Mouse (Mus musculus) left cerebral cortex, postnatal 25 days (tissue): Measurements from ENCODE around the gene Pfkfb4. TPM values are rescaled to one million over a fixed set of nuclear protein-coding genes. Genes with fewer than 3 reads are reported as not detected.

Experiments used
- DNase-seq, 2 experiments: peaks; one replicate each; pipeline ENCODE4 v3.0.0; 2022; ENCODE audit warnings: low spot score in 2 of 2, mixed read lengths in 1 of 2
- intact Hi-C: fragments of 180-260 bp; cut with DNase I; formaldehyde crosslinking; loops from one replicate; pipeline ENCODE4 v1.15.1; 2025
- total RNA-seq, 2 experiments: library from RNA; stranded (reverse); gene quantifications; 2 replicates each; pipeline ENCODE4 v1.2.3; 2021

Gene Pfkfb4
- total RNA-seq, 2 experiments from 2014 or later, result 12.5 to 15.5 TPM

DNA sequence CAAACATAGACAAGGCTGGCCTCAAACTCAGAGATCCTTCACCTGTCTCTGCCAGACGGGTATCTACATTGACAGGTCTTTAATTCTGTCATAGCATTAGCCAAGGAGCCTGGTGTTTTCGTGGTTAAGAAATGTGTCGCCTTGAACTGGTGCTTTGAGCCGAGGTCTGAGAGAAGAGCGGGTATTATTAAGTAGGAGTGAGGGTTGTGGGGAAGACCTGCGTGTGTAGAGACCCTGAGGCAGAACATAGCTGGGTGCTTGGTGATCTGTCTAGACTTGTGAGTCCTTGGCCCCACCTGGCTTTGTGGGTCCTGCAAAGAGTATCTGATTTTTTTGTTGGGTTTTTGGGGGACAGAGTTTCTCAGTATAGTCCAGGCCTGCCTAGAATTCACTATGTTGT, 62.3 kb downstream of the Pfkfb4 start:
- intact Hi-C loops, result no loop called here
- DNase-seq, result no peak

DNA sequence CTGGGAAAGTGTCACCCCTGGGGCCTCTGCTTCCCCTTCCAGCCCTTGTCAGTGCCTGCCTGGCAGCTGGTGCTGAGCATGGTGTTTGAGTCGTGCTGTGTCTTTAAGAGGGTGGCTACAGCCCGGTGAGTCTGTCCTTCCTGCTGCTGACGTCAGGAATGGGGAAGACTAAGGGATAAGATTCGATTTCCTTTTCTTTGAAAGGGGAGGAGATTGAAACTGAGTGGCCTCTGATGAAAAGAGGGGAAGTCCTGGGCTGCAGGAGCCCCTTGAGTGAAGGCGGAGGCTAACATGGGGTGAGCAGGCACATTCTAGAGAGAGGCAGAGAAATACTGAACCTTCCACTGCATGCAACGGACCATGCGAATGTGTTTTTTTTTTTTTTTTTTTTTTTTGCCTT, 63.1 kb downstream of the Pfkfb4 start:
- intact Hi-C loops, result no loop called here
- peak; percentile 79 to 93 for DNase-seq

DNA sequence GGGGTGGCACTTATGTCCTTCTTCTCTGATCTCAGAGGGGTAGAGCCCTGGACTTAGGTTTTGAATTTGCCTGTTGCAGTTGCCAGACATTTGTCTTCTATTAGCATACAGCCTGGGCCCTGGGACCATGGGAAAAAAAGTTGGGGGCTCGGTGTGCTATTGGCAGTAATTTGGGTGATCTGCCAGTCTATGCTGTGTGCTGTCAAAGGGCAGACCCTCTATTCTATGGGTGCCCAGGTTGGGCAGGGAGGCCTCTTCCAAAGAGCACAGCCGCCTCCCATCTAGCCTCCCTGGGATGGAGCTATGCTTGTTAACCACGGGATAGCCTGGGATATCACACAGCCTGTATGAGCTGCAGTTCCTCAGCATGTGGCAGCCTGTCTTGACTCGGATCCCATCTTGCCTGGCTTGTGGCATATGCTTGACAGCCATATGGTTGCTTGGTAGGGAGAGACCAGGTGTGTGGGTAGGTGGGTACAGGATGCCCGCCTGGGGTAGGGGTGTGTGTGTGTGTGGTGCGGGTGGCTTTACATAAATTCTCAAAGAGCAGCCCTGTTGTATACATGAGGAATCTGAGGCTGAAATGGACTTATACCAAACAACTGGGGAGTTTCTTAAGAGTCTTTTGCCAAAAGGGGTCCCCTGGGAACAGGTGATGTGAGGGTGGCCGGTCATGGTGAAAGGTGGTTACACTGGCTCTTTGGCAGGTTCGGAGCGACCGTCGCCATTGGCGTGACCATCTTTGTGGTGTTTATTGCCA, 63.9 kb downstream of the Pfkfb4 start:
- DNase-seq, result peak in 1 of 2 experiments; percentile 43
- intact Hi-C loops, result no loop called here

DNA sequence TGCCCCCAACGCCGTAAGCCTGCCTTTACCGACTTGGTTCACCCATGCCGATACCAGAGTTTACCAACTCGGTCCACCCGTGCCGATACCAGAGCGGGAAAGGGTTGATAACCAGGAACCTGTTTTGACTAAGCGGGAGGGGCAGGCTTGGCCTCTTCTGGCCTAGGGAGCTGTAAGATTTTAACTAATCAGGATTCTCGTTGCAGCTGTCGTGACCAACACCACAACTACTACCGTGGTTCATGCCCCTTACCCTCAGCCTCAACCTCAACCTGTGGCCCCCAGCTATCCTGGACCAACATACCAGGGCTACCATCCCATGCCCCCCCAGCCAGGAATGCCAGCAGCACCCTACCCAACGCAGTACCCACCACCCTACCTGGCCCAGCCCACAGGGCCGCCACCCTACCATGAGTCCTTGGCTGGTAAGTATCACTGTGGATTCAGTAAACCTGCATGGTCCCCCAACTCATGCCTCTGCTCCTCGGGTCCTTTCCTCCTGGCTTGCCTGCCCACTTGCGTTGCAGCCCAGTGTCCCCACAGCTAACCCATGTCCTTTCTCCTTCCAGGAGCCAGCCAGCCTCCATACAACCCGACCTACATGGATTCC, 64.6 kb downstream of the Pfkfb4 start:
- intact Hi-C loops, result no loop called here
- DNase-seq, result no peak

DNA sequence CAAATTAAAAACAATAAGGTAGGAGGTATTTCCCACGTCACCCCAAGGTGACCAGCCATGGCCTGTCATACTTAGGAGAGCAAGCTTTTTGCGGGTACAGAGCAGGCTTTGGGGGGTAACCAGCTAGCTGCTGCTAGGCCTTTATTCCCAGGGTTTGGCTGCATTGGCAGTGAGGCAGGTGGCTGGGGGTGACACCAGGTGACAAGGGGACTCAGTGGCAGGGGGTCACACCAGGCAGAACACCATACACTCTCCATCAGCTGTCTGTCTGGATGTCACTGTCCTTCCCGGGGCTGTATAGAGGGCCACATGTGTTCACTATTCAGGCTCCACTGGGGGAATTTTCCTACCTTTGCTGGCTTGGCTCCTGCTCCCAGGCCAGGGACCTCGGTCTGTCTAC, 65.3 kb downstream of the Pfkfb4 start:
- intact Hi-C loops, result no loop called here
- no peak for DNase-seq

DNA sequence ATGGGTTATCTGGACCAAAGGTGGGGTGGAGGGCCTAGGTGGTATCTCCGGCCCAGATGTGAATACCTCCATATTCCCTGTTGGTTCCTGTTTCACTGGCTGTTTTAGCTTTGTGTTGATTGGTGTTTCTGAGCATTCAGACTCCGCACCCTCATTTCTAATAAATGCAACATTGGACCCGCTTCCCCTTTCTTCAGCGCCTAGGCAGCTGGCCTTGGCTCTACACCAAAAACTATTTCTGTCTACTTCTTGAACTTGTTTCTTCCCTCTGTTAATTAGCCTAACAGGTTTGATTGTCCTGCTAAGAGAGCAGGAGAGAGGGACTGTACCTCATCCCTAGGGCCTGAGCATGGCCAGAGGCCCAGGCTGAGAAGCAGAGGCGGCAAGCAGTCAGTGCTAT, 66.0 kb downstream of the Pfkfb4 start:
- DNase-seq, result no peak
- intact Hi-C loops, result no loop called here

DNA sequence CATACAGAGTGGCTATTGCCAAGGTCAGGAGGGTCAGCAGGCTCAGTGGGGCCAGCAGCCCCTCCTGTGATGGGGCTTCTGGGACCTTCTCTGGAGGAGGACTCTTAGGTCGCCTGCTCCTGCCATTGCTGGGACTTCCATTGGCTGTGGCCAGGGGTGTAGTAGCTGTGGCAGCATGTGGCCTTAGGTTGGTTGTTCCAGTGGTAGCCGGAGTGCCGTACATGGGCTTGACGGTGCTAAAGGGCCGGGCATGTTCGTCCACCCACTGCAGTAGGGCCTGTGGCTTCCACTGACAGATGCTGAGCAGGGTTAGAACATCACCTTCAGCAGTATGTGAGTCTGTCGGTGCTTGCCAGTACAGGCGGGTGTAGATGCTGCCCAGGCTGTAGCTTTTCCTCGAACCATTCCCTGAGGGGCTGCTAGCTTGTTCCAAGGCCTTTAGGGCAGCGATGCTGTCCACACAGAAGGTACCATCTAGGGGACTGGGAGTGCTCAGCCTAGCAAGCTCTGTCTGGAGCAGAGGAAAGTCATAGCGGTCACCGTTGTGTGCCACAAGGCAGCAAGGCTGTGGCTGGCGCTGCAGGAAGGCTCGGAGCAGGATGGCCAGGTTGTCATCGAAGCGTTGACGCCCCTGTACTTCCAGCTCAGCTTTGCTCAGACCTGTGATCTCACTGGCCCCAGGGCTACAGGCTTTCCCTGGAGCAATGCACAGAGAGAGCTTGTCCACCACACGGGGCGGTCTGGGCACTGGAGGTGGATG, 66.6 kb downstream of the Pfkfb4 start:
- intact Hi-C loops, result no loop called here
- DNase-seq, result no peak

DNA sequence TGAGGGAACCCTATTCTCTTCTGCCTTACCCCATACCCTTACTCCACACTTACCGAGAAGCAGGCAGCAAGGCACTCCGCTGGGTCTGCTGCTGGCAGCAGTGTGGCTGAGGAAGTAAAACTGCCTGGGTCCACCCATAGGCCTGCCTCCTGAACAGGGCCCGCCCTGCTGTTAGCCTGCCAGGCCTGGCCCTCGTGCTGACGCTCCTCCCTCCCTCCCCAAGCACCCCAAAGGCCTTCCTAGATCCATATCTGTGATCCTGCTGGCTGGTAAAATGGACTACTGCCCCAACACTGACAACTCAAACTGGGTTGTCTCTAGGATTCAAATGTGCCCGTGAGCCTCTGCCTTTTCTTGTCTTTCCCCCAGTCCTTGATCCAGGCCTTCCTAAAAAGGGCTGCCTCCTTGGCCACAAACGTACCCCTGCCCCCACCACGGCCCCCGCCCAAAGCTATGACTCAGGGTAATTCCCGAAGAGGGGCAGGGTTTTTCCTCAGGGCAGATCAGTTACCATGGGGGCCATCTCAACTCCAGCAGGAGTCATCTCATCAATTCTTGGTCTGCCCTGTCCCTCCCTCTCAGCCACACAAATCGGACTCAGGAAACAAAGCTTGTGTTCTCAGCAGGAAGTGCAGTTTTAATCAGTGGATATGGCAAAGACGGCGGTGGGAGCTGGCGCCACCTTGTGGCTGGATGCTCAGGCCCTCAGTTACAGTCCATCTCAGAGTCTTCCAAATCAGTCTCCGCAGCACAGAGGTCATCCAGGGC, 67.7 kb downstream of the Pfkfb4 start, which contains the start of gene Trex1:
Trex1 (minus strand) TSS at position 599 of the 768 bp plus-strand sequence.
- intact Hi-C loops, result loop anchor here (1.0 kb wide), 1 partner anchor 59 kb away; no protein-coding TSS in a partner anchor
- DNase-seq, result peak; percentile 91 to 93

DNA sequence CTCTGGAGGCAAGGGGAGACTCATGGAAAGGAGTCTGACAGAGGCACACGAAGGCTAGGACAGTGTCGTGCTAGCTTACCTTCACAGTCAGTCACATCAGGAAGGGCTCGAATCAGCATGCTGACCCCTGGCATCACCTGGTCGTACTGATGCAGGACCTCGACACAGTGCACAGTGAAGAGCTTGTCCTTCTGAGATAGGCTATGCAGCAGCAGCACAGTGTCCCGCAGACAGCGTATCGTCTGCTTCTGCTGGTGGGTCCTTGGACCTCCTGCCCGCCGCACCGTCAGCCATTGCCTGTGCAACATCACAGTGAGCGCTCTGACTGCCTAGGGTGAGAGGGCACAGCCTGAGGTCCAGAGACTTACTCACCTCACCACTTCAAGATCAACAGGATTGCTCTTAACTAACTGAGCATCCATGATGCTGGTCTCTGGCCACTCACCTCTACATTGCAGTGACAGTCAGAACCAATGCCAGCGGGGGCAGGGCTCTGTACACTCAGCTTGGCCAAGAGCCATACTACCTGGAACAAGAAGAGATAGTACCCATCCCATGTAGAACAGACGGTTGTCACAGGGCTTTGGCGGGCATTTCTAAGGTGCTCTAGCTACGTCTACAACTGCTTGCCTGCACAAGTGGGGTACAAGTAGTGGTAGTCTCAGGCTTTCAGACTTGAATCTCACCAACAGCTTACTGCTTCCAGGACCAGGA, 68.8 kb downstream of the Pfkfb4 start:
- intact Hi-C loops, result no loop called here
- no peak for DNase-seq

DNA sequence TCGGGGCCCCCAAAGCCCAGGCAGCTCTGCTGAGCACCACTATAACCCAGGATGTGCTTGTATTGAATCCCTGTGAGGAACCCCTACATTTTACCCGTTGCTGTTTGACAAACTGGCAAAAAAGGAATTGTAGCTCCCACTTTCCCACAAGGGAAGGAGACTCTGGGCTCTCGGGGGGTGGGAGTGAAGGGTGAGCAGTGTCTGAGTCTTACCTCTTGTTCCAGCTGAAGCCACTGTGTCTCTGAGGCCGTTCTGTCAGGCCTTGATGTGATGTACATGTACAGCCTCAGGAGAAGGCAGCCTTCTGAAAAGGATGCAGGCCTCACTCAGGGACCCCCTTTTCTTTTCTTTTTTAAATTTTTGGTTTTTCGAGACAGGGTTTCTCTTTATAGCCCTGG, 69.3 kb downstream of the Pfkfb4 start:
- intact Hi-C loops, result no loop called here
- DNase-seq, result no peak

DNA sequence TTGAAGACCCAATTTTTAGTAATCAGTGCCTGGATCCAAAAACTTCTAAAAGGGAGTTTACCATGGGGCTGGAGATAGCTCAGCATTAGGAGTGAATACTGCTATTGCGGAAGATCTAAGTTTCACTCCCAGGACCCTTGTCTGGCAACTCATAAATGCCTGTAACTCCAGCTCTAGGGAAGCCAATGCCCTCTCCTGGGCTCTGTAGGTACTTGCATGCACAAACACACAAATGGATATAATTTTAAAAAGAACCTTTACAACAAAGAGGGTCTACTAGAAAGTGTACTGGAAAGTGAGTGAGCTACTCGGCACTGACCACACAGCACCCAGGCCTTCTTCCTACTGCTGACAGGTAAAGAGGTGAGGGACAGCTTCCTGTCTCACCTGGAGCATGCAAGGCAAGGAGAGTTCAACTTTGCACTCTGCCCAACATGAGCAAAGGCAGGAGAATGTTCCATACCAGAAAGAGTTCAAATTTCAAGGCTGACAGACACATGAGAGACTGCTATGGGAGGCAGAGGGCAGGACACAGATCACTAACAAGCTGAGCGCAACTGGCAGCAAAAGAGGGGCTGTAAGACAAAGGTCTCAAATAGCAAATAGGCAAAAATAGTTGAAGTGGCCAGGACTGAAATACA, 76.6 kb downstream of the Pfkfb4 start:
- intact Hi-C loops, result no loop called here
- DNase-seq, result no peak

DNA sequence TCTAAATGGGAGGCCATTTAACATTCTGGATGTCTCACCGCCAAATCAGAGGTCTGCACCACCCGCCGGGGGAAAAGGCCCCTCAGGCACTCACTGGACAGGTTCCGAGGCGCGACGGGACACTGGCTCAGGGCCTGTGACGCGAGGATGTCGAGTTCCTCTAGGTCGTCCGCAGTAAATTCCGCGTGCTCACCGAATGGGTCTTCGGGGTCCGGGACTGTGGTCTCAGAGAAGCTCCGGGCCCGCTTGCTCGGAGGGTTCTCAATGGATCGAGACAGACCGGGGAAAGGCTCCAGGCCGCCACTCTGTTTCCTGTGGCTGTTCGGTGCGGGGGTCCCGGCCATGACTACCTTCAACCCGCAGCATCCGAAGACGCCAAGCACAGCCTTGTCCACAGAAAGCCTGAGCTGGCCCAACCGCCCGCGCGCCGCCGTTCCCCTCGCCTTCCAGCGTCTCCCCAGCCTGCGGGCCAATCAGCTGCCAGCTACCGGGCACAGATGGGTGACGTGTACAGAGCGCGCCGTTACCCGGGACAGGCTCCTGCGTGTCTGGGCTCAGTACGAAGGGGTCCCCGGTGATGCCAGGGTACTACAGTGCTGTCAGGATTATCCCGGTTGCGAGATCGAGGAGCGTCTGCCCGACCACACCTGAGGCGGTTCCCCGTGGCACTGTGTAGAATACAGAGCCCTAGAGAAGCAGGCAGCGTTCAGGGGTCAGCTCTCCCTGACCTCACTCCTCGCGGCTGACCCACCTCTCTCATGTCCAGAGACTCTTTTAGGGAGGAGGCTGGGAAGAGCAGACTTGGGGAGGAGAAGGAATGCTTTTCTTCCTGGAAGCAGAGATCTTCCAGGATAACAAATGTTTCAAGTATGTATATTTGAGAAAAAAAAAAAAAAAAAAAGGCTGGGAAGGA, 82.3 kb downstream of the Pfkfb4 start, which contains the start of gene Atrip:
Atrip (minus strand) TSS at position 464 of the 913 bp plus-strand sequence.
- intact Hi-C loops, result no loop called here
- peak; percentile 95 to 98 for DNase-seq

DNA sequence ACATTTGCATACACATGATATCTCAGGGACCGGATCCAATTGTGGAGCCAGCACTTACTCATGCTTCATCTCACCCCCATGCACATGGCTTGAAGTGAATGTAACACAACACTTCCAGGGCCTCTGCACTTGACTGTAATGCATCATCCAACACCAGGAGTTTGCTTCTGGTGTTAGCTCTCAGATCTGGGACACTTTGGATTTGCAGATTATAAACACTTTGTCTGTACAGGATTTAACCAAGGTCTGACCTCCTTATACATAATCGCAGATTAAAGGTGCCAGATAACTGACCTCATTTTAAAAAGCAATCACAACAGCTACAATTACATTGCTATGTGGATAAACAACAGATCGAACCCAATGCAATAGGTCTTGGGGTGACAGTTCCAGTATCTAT, 88.9 kb downstream of the Pfkfb4 start:
- intact Hi-C loops, result no loop called here
- DNase-seq, result no peak

DNA sequence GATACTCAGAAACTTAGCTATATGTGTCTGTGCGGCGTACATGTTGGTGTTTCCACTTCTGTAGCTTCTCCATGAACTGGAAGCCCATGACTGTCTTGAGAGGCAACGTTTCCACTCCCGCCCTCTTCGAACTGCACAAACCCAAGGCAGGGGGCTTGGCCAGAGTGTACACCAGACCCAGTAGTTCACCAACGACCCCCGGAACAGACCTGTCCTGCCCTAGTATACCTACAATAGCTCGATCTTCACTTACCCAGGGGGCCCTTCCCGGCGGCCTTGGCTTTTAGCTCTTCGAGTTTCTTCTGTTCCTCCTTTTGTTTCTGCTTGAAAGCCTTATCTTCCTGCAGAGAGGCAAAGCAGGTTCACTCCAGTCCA, 90.2 kb downstream of the Pfkfb4 start:
- no peak for DNase-seq
- intact Hi-C loops, result no loop called here
